Mouse (Mus musculus) neural tube, embryonic 11.5 days (tissue): ENCODE results near the gene Carmil1. TPM values are rescaled to one million over a fixed set of nuclear protein-coding genes. Genes with fewer than 3 reads are reported as not detected.

Experiments used
- ATAC-seq: fragments of 200-750 bp; cut with Nextera tagmentation; 2 replicates; pipeline ENCODE4 v1.8.0; 2017; ENCODE audit warnings: moderate number of reproducible peaks, mild to moderate bottlenecking, moderate TSS enrichment, moderate library complexity; ENCODE audit not compliant: insufficient read depth, low FRiP score, low TSS enrichment
- DNase-seq: peaks from one replicate; pipeline ENCODE4 v3.0.0-alpha.2; 2015; ENCODE audit warnings: low spot score
- H3K27ac ChIP-seq: fragments of 300-500 bp; sonication (generic); 2 replicates; pipeline ENCODE4 v1.5.1; 2014; ENCODE audit warnings: low read depth, mild to moderate bottlenecking, low read length
- H3K27me3 ChIP-seq: fragments of 300-500 bp; sonication (generic); 2 replicates; pipeline ENCODE4 v1.6.1; 2014; ENCODE audit warnings: mild to moderate bottlenecking, low read length, mixed read lengths; ENCODE audit not compliant: control insufficient read depth, insufficient read depth
- H3K36me3 ChIP-seq: fragments of 300-500 bp; sonication (generic); 2 replicates; pipeline ENCODE4 v1.6.1; 2014; ENCODE audit warnings: mild to moderate bottlenecking, low read length, moderate library complexity, mixed read lengths; ENCODE audit not compliant: control insufficient read depth, insufficient read depth
- H3K4me1 ChIP-seq: fragments of 300-500 bp; sonication (generic); 2 replicates; pipeline ENCODE4 v1.6.1; 2014; ENCODE audit warnings: low read length, mixed read lengths; ENCODE audit not compliant: control insufficient read depth, insufficient read depth
- H3K4me2 ChIP-seq: fragments of 300-500 bp; sonication (generic); 2 replicates; pipeline ENCODE4 v1.6.1; 2014; ENCODE audit warnings: low read depth, mild to moderate bottlenecking, moderate library complexity
- H3K4me3 ChIP-seq: fragments of 300-500 bp; sonication (generic); 2 replicates; pipeline ENCODE4 v1.5.1; 2014; ENCODE audit warnings: low read depth, low read length
- H3K9ac ChIP-seq: fragments of 300-500 bp; sonication (generic); 2 replicates; pipeline ENCODE4 v1.6.1; 2014; ENCODE audit warnings: mild to moderate bottlenecking, low read length
- H3K9me3 ChIP-seq: fragments of 300-500 bp; sonication (generic); 2 replicates; pipeline ENCODE4 v1.6.1; 2016; ENCODE audit warnings: low read length; ENCODE audit not compliant: control insufficient read depth
- WGBS: fragments of 180-500 bp; shearing (Covaris S2); extraction: QIAGEN DNeasy Blood & Tissue Kit; methylation state at CpG from one replicate; pipeline ENCODE4 v1.1.7; 2014; 5-methylcytosine and 5-hydroxymethylcytosine counted together
- polyA plus RNA-seq: library from polyadenylated mRNA; unstranded; fragments of >200 nt; fragmentation: Nextera tagmentation; extraction: Ambion mirVana; gene quantifications from 2 replicates; pipeline ENCODE4 v1.2.1, GENCODE M21; 2014

Carmil1 gene
- polyA plus RNA-seq, 1 experiment from 2014 or later = 20.7 TPM

GRCm38 (mm10) chr13:24104016-24104415 lies 176.6 kb downstream of the Carmil1 start:
- no peak for ATAC-seq
- no peaks in the 10 kb centered on the region for H3K36me3 ChIP-seq
- no peak overlapping the region for H3K27ac ChIP-seq
- no peak overlapping the region for H3K4me3 ChIP-seq
- WGBS = 77% methylated on average over 4 of the region's 4 CpGs
- H3K9me3 ChIP-seq = no peaks in the 10 kb centered on the region
- H3K27me3 ChIP-seq = no peaks in the 10 kb centered on the region
- 0 out of 2 replicates have a peak, but pooled peaks cover 3% of the 10 kb centered on the region for H3K4me1 ChIP-seq
- no peak overlapping the region for H3K4me2 ChIP-seq
- no peak for DNase-seq
- no peak overlapping the region for H3K9ac ChIP-seq

DNA sequence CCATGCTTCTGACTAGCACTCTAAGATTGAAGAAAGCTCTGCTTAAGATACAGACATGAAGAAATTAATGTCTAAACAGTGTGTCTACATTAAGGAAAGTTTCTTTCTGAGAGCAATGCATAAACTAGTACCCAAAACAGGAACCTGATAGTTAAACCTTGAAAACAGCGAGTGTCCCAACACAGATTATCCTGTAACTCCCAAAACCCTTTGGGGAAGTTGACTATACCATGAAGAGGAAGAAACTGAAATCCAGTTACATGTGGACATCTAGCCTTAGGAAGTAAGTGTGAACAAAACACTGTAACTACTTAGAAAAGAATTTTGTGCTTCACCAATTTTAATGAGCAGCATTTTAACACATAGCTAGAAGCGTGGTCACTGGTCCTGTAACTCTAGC lies 177.4 kb downstream of the Carmil1 start:
- H3K9ac ChIP-seq = no peak overlapping the region
- H3K4me3 ChIP-seq = no peak overlapping the region
- H3K4me2 ChIP-seq = no peak overlapping the region
- no peaks in the 10 kb centered on the region for H3K27me3 ChIP-seq
- H3K9me3 ChIP-seq = no peaks in the 10 kb centered on the region
- no peaks in the 10 kb centered on the region for H3K36me3 ChIP-seq
- ATAC-seq (no peak), DNase-seq (no peak)
- WGBS = 94% methylated on average over 2 of the region's 2 CpGs
- H3K4me1 ChIP-seq = 0 out of 2 replicates have a peak, but pooled peaks cover 3% of the 10 kb centered on the region
- no peak overlapping the region for H3K27ac ChIP-seq

DNA sequence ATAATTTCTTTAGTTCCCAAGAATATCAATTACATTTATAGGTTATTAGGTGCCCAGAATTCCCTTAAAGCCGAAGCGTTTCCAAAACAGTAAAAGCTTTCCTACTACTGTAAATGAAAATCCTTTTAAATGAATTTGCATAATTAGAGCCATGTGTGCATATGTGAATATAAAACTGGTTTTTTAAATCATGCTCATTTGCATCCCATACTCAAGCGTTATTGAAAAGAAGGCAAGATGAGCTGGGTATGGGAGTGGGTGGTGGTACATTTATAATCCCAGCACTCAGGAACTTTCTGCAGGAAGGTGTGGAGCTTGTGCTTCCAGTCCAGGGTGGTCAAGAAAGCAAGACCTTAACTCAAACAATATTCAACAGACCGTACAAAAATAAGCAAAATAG lies 178.3 kb downstream of the Carmil1 start:
- H3K4me1 ChIP-seq = 0 out of 2 replicates have a peak, but pooled peaks cover 3% of the 10 kb centered on the region
- DNase-seq (no peak), ATAC-seq (no peak)
- no peak overlapping the region for H3K4me2 ChIP-seq
- no peak overlapping the region for H3K9ac ChIP-seq
- H3K27ac ChIP-seq = no peak overlapping the region
- no peaks in the 10 kb centered on the region for H3K27me3 ChIP-seq
- H3K36me3 ChIP-seq = no peaks in the 10 kb centered on the region
- H3K4me3 ChIP-seq = no peak overlapping the region
- 94% methylated on average over 4 of the region's 4 CpGs for WGBS
- H3K9me3 ChIP-seq = no peaks in the 10 kb centered on the region

DNA sequence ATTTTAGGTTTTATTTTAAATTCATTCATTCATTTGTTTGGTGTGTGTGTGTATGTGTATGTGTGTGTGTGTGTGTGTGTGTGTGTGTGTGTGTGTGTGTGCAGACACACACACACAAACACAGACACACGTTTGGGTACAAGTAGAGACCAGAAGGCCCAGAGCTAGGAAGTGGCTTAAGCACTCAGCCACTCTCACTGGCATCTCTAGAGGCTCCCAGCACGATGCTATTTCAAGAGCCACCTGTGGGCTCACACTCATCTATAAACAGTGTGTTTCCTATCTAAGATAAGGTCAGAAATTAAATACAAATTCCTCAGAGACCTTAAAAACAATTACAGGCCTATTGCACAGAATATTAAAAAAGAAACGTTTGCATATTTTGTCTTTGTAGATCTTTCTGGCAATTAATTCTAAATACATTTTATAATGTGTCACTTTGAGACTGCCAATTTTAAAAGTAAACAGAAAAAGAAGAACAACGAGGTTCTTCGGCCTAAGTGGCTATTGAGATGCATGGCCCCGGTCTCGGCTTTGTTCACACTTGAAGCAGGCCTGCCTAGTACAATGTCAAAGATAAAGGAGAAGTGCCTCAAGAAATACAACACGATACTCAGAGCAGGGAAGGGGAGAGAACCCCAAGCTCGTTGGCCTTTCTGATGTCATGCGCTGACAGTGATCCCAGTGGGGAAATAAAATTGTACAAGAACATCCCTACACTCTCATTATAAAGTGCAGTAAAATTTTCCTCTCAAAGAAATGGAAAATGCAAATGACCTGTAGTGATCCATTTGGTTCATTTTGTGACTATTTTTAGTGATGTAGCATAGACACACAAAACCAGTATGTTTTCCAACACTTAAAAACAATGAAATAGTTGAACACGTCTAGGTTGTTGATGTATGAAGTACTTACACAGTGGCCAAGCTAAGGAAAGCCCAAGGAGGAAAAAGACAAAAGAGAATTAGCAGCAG lies 179.2 kb downstream of the Carmil1 start:
- WGBS = 78% methylated on average over 11 of the region's 11 CpGs
- ATAC-seq = no peak

DNA sequence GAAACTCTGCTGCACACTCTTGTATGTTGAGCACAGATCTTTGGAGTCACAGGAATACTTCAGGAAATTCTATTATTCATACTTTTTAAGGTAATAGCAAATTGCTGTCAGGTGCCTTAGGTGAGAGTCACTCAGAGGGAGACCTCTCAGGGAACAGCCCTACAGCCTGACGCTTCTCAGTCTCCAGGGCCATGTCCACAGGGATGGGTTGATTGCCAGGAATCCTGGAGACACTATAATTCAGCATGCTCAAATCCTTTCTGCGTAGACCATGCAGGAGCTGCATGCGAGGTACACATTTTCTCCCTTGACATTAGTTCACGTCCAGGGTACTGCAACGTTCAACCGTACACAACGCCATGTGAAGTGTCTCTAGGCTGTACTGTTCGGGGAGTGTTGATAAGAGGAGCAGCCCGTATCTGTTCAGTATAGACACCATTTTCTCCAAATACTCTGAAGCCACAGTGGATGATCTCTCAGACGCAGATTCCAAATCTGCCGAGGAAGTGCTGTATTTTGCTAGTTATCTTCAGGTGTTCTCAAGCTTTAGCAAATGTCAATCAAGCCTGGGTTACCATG lies 180.0 kb downstream of the Carmil1 start:
- ATAC-seq (no peak), DNase-seq (no peak)
- Histone ChIP-seq H3K4me1 (0 out of 2 replicates have a peak, but pooled peaks cover 3% of the 10 kb centered on the region), H3K27ac (no peak overlapping the region), H3K36me3 (no peaks in the 10 kb centered on the region), H3K4me3 (no peak overlapping the region), H3K4me2 (no peak overlapping the region), H3K27me3 (no peaks in the 10 kb centered on the region), H3K9me3 (no peaks in the 10 kb centered on the region), H3K9ac (no peak overlapping the region)
- 93% methylated on average over 11 of the region's 11 CpGs for WGBS

More for the DNA sequence above, 179.2 kb downstream of the Carmil1 start:
- Histone ChIP-seq H3K9me3 (no peaks in the 10 kb centered on the region), H3K27ac (no peak overlapping the region), H3K27me3 (no peaks in the 10 kb centered on the region), H3K9ac (no peak overlapping the region), H3K4me3 (no peak overlapping the region), H3K4me1 (0 out of 2 replicates have a peak, but pooled peaks cover 3% of the 10 kb centered on the region), H3K36me3 (no peaks in the 10 kb centered on the region), H3K4me2 (no peak overlapping the region)
- no peak for DNase-seq

GRCm38 (mm10) chr13:24096573-24096972 lies 184.0 kb downstream of the Carmil1 start:
- no peaks in the 10 kb centered on the region for H3K36me3 ChIP-seq
- H3K9me3 ChIP-seq = no peaks in the 10 kb centered on the region
- WGBS = 90% methylated on average over 6 of the region's 6 CpGs
- ATAC-seq (no peak), DNase-seq (no peak)
- H3K4me1 ChIP-seq = no peaks in the 10 kb centered on the region
- no peak overlapping the region for H3K4me2 ChIP-seq
- H3K4me3 ChIP-seq = no peak overlapping the region
- no peak overlapping the region for H3K27ac ChIP-seq
- H3K27me3 ChIP-seq = no peaks in the 10 kb centered on the region
- H3K9ac ChIP-seq = no peak overlapping the region

DNA sequence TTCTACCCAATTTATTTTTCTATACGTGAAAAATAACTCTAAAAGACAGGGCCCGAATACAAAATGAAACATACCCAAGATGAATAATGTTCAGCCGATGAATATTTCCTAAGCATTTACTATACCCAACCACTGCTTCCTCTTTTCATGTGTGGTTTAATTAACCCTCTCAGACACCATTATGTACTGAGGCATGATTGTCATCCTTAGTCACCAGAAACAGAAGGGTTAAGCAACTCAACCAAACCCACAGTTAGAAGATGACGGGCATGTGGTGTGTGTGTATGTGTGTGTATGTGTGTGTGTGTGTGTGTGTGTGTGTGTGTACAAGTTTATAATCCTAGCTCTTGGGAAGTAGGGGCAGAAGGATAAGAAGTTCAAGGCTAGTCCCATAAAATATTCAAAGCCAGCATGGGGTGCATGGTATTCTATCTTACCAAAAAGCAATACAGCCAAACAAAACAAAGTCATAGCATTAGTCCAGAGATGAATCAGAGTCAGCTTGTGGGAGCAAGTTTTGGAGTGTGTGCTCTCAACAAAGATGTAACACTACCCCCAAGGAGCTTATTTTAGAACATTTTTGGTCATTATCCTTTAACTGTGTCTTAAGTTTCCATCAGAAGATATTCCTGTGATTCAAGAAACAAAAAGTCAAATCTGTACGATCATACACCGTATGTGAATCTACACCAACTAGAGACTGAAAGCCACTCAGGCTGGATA lies 185.6 kb downstream of the Carmil1 start:
- Histone ChIP-seq H3K36me3 (no peaks in the 10 kb centered on the region), H3K9me3 (no peaks in the 10 kb centered on the region), H3K4me3 (no peak overlapping the region), H3K9ac (no peak overlapping the region), H3K4me2 (no peak overlapping the region), H3K27me3 (no peaks in the 10 kb centered on the region), H3K27ac (no peak overlapping the region), H3K4me1 (no peaks in the 10 kb centered on the region)
- 93% methylated on average over 6 of the region's 6 CpGs for WGBS
- DNase-seq (no peak), ATAC-seq (no peak)

GRCm38 (mm10) chr13:24093108-24093507 lies 187.5 kb downstream of the Carmil1 start:
- DNase-seq = no peak
- H3K9ac ChIP-seq = no peak overlapping the region
- H3K27me3 ChIP-seq = no peaks in the 10 kb centered on the region
- no peaks in the 10 kb centered on the region for H3K4me1 ChIP-seq
- H3K27ac ChIP-seq = no peak overlapping the region
- no peak overlapping the region for H3K4me2 ChIP-seq
- WGBS = 89% methylated on average over 3 of the region's 3 CpGs
- no peaks in the 10 kb centered on the region for H3K36me3 ChIP-seq
- H3K4me3 ChIP-seq = no peak overlapping the region
- ATAC-seq = no peak
- no peaks in the 10 kb centered on the region for H3K9me3 ChIP-seq
